Mouse (Mus musculus): ENCODE measurements around the gene Nudt4. TPM values are rescaled to one million over a fixed set of nuclear protein-coding genes. Genes with fewer than 3 reads are reported as not detected.

Nudt4 gene
- polyA plus RNA-seq, 1 experiment from 2014 or later = 78.7 TPM

- H3K27ac ChIP-seq = no peak overlapping the region
- WGBS = 90% methylated on average over 2 of the region's 2 CpGs
Measured at GRCm38 (mm10) chr10:95544651-95545050, 19.3 kb downstream of the Nudt4 start.

DNA sequence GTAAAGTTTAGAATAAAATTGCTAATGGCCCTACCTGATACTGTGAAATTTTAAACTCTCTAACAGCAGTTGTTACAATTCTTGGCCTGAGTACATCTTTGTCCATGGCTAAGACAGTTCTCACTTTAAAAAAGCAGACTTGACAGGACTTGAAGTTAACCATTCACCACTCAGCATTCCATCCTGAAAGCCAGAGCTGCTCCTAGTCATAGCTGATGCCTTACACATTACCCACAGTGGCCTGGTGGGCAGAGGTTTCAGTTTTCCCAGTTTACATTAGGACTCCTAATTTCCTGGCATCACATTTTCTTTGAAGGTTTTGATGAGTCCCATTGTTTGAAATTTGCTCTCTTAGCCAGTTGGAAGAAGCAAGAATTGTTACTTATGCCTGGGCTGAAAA, 19.9 kb downstream of the Nudt4 start:
- no peak overlapping the region for H3K4me3 ChIP-seq
- no peak overlapping the region for H3K27ac ChIP-seq
- H3K27me3 ChIP-seq (ENCODE audit: low read depth, poor library complexity, severe bottlenecking) = no peaks in the 10 kb centered on the region
- no peaks in the 10 kb centered on the region for H3K4me1 ChIP-seq
- H3K9me3 ChIP-seq (replicated peaks) = no peaks in the 10 kb centered on the region
- peaks cover 64% of the 10 kb centered on the region for H3K36me3 ChIP-seq
- no peak for DNase-seq (ENCODE audit: low spot score)

More at GRCm38 (mm10) chr10:95544651-95545050, 19.3 kb downstream of the Nudt4 start:
- Histone ChIP-seq H3K4me3 (no peak overlapping the region), H3K36me3 (peaks cover 70% of the 10 kb centered on the region), H3K9me3 (replicated peaks) (no peaks in the 10 kb centered on the region), H3K27me3 (ENCODE audit: low read depth, poor library complexity, severe bottlenecking) (no peaks in the 10 kb centered on the region), H3K4me1 (no peaks in the 10 kb centered on the region)
- DNase-seq (ENCODE audit: low spot score) = no peak

- Histone ChIP-seq H3K36me3 (peaks cover 58% of the 10 kb centered on the region), H3K4me3 (no peak overlapping the region), H3K9me3 (replicated peaks) (no peaks in the 10 kb centered on the region), H3K4me1 (no peaks in the 10 kb centered on the region), H3K27ac (no peak overlapping the region), H3K27me3 (ENCODE audit: low read depth, poor library complexity, severe bottlenecking) (no peaks in the 10 kb centered on the region)
- WGBS = 85% methylated on average over 2 of the region's 2 CpGs
- DNase-seq (ENCODE audit: low spot score) = no peak
Measured at GRCm38 (mm10) chr10:95543377-95543776, 20.6 kb downstream of the Nudt4 start.

DNA sequence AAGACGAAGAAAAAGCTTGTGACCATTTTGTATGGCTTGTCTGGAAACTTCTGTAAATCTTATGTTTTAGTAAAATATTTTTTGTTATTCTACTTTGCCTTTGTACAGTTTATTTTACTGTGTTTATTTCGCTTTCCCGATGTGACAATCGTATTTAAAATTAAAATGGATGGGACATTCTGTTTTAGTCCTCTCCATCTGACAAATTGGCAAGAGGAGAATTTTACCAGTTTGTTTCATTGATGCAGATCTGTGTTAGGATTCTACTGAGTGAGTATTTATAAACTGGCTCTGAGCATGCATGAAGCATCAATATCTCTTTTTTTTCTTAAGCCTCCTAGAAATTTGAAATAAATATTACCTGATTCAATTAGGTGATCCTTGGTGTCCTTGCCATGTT, 21.0 kb downstream of the Nudt4 start:
- 93% methylated on average over 4 of the region's 4 CpGs for WGBS
- Histone ChIP-seq H3K4me3 (no peak overlapping the region), H3K4me1 (no peaks in the 10 kb centered on the region), H3K27me3 (ENCODE audit: low read depth, poor library complexity, severe bottlenecking) (no peaks in the 10 kb centered on the region), H3K9me3 (replicated peaks) (no peaks in the 10 kb centered on the region), H3K36me3 (peaks cover 54% of the 10 kb centered on the region), H3K27ac (no peak overlapping the region)
- DNase-seq (ENCODE audit: low spot score) = no peak

- no peaks in the 10 kb centered on the region for H3K27me3 ChIP-seq (ENCODE audit: low read depth, poor library complexity, severe bottlenecking)
- H3K9me3 ChIP-seq (replicated peaks) = no peaks in the 10 kb centered on the region
- no peak overlapping the region for H3K4me3 ChIP-seq
- no peak for DNase-seq (ENCODE audit: low spot score)
- no peaks in the 10 kb centered on the region for H3K4me1 ChIP-seq
- 92% methylated on average over 3 of the region's 3 CpGs for WGBS
- peaks cover 24% of the 10 kb centered on the region for H3K36me3 ChIP-seq
- no peak overlapping the region for H3K27ac ChIP-seq
Measured at GRCm38 (mm10) chr10:95539841-95540240, 24.1 kb downstream of the Nudt4 start.

- H3K4me3 ChIP-seq = no peak overlapping the region
- H3K36me3 ChIP-seq = peaks cover 18% of the 10 kb centered on the region
- H3K27ac ChIP-seq = no peak overlapping the region
- no peak for DNase-seq (ENCODE audit: low spot score)
- no peaks in the 10 kb centered on the region for H3K27me3 ChIP-seq (ENCODE audit: low read depth, poor library complexity, severe bottlenecking)
- WGBS = 97% methylated on average over 3 of the region's 3 CpGs
- no peaks in the 10 kb centered on the region for H3K4me1 ChIP-seq
- H3K9me3 ChIP-seq (replicated peaks) = no peaks in the 10 kb centered on the region
Measured at GRCm38 (mm10) chr10:95539260-95539659, 24.7 kb downstream of the Nudt4 start.

- Histone ChIP-seq H3K27ac (no peak overlapping the region), H3K4me3 (no peak overlapping the region), H3K9me3 (replicated peaks) (no peaks in the 10 kb centered on the region), H3K27me3 (ENCODE audit: low read depth, poor library complexity, severe bottlenecking) (no peaks in the 10 kb centered on the region), H3K4me1 (no peaks in the 10 kb centered on the region), H3K36me3 (no peaks in the 10 kb centered on the region)
- DNase-seq (ENCODE audit: low spot score) = no peak
- WGBS = 88% methylated on average over 6 of the region's 6 CpGs
Measured at GRCm38 (mm10) chr10:95536222-95536541, 27.8 kb downstream of the Nudt4 start.

GRCm38 (mm10) chr10:95535399-95536221, 28.3 kb downstream of the Nudt4 start:
- Histone ChIP-seq H3K27me3 (ENCODE audit: low read depth, poor library complexity, severe bottlenecking) (no peaks in the 10 kb centered on the region), H3K4me1 (peaks cover 3% of the 10 kb centered on the region), H3K36me3 (no peaks in the 10 kb centered on the region), H3K9me3 (replicated peaks) (no peaks in the 10 kb centered on the region), H3K27ac (no peak overlapping the region), H3K4me3 (no peak overlapping the region)
- DNase-seq (ENCODE audit: low spot score) = no peak
- 88% methylated on average over 8 of the region's 8 CpGs for WGBS

DNA sequence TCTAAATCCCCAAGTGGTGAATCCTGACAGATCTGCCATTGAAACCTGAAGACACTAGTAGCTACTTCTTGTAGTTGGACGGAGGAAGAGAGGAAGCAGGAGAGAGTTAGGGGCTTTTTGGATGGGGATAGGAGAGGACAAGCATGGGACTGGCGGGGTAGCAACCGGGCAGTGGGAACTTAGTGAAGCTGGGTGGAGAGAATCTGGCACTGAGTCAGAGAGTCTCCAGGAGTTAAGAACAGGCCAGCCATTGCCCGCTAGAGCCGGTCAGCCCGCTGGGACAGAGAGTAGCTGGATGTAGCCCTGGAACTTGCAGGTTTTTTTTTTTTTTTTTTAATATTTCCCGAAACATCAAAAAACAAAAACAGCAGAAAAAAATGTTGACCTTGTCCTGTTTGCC, 30.6 kb downstream of the Nudt4 start:
- Histone ChIP-seq H3K4me3 (no peak overlapping the region), H3K36me3 (no peaks in the 10 kb centered on the region), H3K27me3 (ENCODE audit: low read depth, poor library complexity, severe bottlenecking) (no peaks in the 10 kb centered on the region), H3K9me3 (replicated peaks) (no peaks in the 10 kb centered on the region), H3K4me1 (peaks cover 5% of the 10 kb centered on the region), H3K27ac (no peak overlapping the region)
- 91% methylated on average over 7 of the region's 7 CpGs for WGBS
- no peak for DNase-seq (ENCODE audit: low spot score)

DNA sequence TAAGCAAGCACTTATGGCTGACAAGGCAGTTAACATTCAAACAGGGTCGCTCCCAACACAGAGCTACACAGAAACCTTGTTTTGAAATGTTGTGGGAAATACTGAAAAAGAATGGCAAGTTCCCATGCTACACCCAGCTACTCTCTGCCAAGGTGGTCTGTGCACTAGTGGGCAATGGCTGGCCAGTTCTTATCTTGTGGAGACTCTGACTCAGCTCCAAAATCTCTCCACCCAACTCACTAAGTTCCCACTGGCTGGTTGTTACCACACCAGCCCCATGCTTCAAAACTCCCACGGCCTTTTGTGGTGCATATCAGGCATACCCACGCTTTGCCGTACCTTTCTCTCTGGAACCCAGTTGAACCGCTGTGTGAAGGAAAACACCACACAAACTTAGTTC, 31.0 kb downstream of the Nudt4 start:
- 95% methylated on average over 5 of the region's 5 CpGs for WGBS
- no peaks in the 10 kb centered on the region for H3K36me3 ChIP-seq

GRCm38 (mm10) chr10:95530551-95531121, 33.3 kb downstream of the Nudt4 start:
- H3K4me3 ChIP-seq = no peak overlapping the region
- no peaks in the 10 kb centered on the region for H3K36me3 ChIP-seq
- peaks cover 5% of the 10 kb centered on the region for H3K4me1 ChIP-seq
- no peaks in the 10 kb centered on the region for H3K27me3 ChIP-seq (ENCODE audit: low read depth, poor library complexity, severe bottlenecking)
- WGBS = 77% methylated on average over 2 of the region's 2 CpGs
- no peaks in the 10 kb centered on the region for H3K9me3 ChIP-seq (replicated peaks)
- DNase-seq (ENCODE audit: low spot score) = no peak
- no peak overlapping the region for H3K27ac ChIP-seq

More for the DNA sequence above, 31.0 kb downstream of the Nudt4 start:
- no peaks in the 10 kb centered on the region for H3K27me3 ChIP-seq (ENCODE audit: low read depth, poor library complexity, severe bottlenecking)
- no peaks in the 10 kb centered on the region for H3K9me3 ChIP-seq (replicated peaks)
- H3K27ac ChIP-seq = no peak overlapping the region
- H3K4me3 ChIP-seq = no peak overlapping the region
- DNase-seq (ENCODE audit: low spot score) = no peak
- peaks cover 5% of the 10 kb centered on the region for H3K4me1 ChIP-seq

- peaks cover 15% of the 10 kb centered on the region for H3K36me3 ChIP-seq
- H3K27me3 ChIP-seq (ENCODE audit: low read depth, poor library complexity, severe bottlenecking) = no peaks in the 10 kb centered on the region
- no peaks in the 10 kb centered on the region for H3K9me3 ChIP-seq (replicated peaks)
- DNase-seq (ENCODE audit: low spot score) = no peak
- WGBS = 83% methylated on average over 5 of the region's 5 CpGs
- peaks cover 5% of the 10 kb centered on the region for H3K4me1 ChIP-seq
- no peak overlapping the region for H3K4me3 ChIP-seq
- H3K27ac ChIP-seq = no peak overlapping the region
Measured at GRCm38 (mm10) chr10:95526495-95527122, 37.3 kb downstream of the Nudt4 start.

DNA sequence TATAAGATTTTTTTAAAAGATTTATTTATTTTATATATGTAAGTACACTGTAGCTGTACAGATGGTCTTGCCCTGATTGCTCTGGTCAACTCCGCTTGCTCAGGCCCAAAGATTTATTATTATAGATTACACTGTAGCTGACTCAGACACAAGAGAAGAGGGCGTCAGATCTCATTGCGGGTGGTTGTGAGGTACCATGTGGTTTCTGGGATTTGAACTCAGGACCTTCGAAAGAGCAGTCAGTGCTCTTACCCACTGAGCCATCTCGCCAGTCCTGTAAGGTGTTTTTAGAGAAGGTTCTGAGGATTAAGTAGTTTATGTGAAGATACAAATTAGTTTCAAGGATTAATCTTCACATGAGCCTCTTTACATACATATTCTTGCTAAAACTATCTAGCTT, 38.1 kb downstream of the Nudt4 start:
- H3K4me3 ChIP-seq = no peak overlapping the region
- H3K9me3 ChIP-seq (replicated peaks) = no peaks in the 10 kb centered on the region
- H3K36me3 ChIP-seq = peaks cover 20% of the 10 kb centered on the region
- DNase-seq (ENCODE audit: low spot score) = no peak
- H3K27me3 ChIP-seq (ENCODE audit: low read depth, poor library complexity, severe bottlenecking) = no peaks in the 10 kb centered on the region
- WGBS = 92% methylated on average over 5 of the region's 5 CpGs
- peaks cover 4% of the 10 kb centered on the region for H3K4me1 ChIP-seq
- no peak overlapping the region for H3K27ac ChIP-seq

Measured in limb, embryonic 10.5 days (tissue).